Mouse (Mus musculus) cerebellum, postnatal 14 days (tissue): ENCODE data around the gene Bmf.

Experiments
- DNase-seq, 2 experiments: peaks; one replicate each; pipeline ENCODE4 v3.0.0; 2021; ENCODE audit warnings: mixed read lengths in 2 of 2

Gene Bmf

DNA sequence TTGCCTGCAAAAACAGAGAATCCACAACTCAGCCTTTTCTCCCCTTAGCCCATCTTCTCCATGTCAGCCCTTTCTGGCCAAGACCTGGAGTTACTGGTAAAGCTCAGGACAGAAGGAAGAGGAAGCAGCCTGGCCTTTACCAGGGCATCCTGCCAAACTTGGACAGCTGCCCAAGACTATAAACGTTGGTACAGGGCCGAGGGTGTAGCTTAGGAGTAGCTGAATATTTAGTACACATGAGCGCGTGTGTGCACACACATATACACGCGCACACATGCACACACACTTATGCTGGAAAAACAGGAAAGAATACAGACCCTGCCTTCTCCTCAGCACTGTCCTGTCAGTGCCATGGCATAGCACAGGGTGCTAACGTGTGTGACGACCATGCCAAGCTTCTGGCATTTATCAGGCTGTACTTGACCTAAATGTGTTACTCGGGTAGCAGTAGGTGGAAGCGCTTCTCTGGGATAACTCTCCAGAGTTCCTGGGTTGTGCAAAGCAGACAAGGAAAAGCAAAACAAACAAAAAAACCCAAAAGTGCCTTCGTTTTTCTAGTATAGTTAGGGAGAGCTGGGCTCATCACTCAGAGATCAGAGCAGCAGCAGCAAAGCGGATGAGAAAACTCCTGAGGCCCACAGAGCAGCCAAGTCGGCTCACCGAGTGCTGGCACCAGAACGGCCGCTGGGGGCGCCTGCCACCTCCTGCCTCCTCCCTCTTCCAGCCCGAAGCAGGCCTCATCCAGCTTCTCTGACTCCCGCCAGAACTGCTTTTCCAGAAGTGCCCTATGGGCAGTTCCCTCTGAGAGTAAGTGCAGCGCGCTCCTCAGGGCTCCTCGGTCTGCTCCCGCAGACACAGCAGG lies 4.0 kb downstream of the Bmf start:
- DNase-seq = peak; percentile 96 to 98

- peak; percentile 87 to 91 for DNase-seq
Measured at GRCm38 (mm10) chr2:118543893-118544799, 5.3 kb downstream of the Bmf start.

GRCm38 (mm10) chr2:118542971-118543573 lies 6.4 kb downstream of the Bmf start:
- DNase-seq = no peak

- no peak for DNase-seq
Measured at GRCm38 (mm10) chr2:118541716-118542115, 7.8 kb downstream of the Bmf start.

DNA sequence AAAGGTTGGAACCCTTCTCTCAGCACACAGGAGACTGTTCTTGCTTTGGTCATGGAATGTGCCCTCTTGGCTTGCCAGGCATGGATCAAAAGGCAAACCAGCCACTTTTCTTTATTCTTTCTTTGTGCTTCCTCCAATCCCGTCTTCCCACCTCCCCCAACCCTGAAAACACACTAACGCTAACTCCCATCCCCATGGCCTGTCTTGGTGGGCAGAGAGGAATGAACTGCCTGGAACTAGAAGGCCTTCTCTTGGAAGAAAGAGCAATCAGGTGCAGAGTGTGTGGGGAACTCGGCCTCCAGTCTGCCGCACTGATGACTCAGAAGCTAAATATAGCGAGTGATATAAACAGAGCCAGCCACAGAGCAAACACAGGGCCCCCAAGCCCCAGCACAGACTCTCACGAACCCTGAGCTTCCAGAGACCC lies 8.8 kb downstream of the Bmf start:
- DNase-seq = peak; percentile 47 to 57

GRCm38 (mm10) chr2:118539881-118540516 lies 9.5 kb downstream of the Bmf start:
- DNase-seq = no peak

DNA sequence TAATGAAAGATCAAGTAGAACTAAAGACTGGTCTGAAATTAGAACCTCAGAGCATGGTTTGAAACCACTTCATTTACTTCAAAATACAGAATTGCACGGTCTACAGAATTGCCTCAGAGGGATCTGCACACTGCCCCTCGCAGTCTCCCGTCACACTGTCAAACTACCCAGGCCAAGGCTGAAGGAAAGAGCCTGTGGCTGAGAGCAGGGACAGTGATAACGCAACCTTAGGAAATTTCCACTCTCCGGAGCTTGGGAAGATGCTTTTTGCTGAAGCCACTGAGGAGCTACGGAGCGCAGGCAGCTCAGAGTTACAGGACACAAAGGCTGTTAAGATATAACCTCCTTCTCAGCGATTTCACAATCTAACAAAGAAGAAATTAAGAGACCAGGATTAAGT lies 10.4 kb downstream of the Bmf start:
- DNase-seq = no peak

GRCm38 (mm10) chr2:118537226-118537625 lies 12.3 kb downstream of the Bmf start:
- DNase-seq = no peak

DNA sequence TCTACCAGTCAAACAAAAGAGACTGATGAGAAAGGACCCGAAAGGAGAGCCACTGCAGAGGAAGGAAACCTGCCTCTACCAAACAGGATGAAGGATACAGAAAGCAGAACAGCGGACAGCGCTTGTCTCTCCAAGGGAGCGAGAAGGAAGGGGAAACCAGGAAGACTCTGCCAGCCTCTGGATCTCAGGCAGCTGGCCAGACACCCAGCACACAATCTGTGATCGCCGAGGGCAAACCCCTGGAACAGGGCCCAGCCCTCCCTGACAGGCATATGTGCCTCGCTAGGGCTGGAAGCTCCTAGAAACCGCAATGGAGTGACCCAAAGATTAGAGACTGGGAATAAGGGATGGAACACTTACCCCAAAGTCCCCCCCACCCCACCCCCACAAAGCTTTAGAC lies 12.9 kb downstream of the Bmf start:
- DNase-seq = peak; percentile 63 to 75

- DNase-seq = no peak
Measured at GRCm38 (mm10) chr2:118536111-118536510, 13.4 kb downstream of the Bmf start.

DNA sequence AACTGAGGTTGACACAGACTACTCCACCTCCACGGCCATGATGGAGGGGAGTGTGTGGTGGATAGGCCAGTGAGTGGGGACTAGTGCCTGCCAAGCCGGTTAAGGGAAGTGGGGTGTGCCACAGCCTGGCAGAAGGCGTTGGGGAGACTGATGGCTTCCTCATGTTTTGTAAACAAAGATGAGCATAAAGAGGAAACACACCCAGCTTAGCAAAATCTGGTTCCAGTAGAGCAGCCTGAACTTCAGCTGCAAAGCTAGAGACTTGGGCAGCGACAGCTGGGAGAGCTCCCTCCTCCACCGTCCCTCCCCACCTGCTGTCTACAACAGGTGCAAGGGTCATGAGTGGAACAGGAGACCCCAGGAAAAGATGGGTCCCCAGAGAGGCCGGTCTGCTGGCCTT lies 15.5 kb downstream of the Bmf start:
- DNase-seq = no peak

DNA sequence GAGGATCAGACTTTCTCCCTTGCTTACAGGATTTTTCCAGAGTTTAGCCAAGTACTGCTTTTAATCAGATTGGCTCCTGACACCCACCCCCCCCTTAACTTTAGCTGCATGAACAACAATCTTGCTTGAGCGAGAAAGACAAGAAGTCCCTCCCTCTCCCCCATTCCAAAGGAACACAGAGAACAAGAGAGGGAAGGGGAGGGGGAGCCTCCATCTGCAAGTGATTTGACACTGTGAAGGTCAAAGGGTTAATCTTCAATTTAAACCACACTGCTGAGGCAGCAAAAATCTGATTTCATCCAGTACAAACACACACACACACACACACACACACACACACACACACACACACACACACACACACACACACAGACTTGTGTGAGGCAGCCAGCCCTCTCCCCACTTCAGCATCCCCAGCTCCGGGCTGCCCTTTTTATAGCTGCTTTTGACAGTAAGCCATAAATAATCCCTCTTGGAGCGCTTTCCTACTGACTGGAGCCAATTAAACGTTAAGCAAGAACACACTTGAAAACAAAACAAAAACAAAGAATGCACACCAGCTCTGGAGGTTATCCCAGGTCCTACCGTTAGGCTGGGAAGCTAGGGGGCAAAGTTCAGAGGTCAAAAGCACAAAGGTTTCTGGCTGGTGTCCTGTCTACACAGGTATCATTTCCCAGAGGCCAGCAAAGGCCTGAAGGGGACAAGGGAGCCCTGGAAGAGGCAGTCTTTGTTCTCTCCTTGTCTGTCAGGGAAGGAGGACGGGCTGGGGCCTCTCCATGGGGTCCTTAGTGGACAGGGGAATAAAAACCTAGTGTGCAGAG lies 16.4 kb downstream of the Bmf start:
- no peak for DNase-seq

DNA sequence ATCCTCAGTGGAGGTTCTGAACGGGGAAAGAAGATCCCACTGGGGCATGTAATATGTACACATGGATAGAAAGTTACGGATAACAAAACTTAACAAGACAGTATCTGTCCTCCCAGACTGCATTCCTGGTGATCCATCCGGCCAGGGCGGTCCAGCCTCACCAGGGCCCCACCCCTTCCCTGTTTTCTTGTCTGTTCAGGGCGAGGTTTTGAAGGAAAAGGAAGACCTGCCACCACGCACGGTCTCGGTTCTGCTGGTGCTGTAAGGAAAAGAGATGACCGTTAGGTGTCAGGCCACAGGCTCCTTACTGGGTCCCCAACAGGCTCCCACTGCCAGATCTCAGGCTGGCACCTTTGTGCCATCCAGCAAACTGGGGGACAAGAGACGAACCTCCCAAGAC lies 17.1 kb downstream of the Bmf start:
- no peak for DNase-seq

GRCm38 (mm10) chr2:118529466-118530181 lies 19.9 kb downstream of the Bmf start:
- DNase-seq = no peak

- no peak for DNase-seq
Measured at GRCm38 (mm10) chr2:118526545-118526944, 22.9 kb downstream of the Bmf start.

DNA sequence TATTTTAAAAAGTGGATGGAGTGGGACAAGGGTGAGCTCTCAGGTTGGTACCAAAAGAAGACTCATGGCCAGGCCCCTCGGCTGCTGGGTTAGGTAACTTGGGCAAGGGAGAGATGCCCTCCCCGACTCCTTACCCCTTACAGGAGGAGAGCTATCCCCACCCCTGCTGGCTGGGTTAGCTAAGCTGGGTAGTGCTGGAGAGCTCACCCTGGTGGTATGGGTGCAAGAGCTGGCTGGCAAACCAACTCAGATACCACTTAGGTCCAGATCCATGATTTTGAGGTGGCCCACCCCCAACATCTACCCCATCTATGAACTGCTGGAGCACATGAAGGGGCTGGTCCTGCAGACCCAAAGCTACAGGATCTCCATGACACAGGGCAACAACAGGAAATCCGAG lies 24.7 kb downstream of the Bmf start:
- no peak for DNase-seq

DNA sequence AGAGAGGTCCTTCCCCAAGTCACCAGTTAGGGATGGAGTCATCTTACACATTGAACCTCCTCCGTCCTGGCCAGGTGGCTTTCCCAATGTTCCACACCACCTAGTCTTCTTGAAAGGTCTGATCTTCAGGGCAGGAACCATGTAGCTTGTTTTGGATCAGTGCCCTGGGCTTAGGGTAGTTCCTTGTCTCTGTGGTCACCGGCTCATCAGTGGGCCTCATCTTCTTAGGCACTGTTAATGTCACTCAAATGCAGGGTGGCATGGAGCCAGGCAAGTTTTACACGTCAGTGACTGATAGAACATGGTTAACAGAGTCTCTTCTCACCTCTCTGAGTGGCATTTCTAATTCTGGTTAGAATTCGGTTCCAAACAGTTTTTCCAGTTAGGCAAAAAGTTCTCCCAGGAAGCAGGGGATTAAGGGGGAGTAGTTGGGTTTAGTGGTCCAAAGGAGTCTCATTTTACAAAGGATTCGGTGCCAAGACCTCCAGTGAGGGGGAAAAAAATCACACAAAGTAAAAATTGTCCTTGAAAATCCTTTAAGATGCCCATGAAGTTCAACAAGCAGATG lies 26.2 kb downstream of the Bmf start:
- DNase-seq = no peak

DNA sequence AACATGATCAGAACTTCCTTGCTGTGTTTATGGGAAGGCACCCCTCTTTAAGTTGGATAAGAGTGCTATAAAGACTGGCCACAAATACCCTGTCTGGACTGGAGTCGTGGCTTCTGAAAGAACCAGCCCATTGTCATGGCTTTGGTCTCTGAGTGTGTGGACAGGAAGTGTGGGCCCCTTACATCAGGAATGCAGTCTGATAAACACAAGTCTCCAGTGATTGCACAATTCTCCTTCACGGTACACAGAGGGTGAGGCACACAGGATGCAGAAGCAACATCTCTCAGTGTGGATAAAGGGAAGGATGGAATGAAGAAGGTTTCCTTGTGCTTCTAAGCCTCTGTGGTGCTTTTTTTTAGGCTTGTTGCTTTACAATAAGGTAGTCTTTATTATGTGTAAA lies 27.2 kb downstream of the Bmf start:
- no peak for DNase-seq

DNA sequence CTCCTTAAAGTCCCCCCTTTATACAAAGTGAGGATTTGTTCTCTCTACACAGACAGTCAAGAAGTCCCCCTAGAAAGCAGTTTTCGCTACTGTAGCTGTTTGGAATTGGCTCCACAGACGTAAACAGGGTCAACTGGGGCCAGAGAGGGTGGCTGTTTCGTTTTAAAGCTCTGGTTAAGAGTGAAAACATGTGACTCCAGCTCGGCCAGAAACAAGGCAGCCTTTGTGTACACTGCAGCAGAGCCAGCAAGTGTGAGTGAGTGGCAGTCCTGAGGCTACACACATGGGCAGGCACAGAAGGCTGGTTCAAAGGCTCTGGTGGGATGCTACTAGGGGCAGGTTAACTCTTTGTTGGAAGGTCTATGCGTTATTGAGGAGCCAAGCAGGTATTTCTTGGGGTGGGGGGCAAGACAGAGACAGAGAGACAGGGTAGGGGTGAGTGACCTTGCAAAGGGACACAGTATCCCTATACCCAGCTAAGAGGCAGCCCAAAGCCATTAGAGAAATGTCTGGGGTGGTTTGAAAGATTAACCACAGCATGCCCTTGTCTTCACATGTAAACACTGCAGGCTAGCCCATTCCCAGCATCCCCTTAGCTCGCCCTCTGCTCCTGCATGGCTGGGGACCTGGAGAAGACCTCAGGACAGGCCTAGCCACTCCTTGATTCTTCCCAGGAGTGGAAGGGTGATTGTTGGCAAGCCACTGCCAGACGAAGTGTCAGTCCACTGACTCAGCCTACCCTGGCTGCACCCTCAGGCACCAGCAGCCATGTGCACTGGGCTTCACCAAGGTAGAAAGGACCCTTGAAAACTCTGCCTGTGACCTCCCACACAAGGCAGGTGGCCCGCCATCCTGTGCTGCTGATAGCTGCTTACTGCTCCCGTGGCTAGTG lies 29.2 kb downstream of the Bmf start:
- no peak for DNase-seq
